22 mouse cellular contexts compared by ENCODE assay signal in the genomic region with DNA sequence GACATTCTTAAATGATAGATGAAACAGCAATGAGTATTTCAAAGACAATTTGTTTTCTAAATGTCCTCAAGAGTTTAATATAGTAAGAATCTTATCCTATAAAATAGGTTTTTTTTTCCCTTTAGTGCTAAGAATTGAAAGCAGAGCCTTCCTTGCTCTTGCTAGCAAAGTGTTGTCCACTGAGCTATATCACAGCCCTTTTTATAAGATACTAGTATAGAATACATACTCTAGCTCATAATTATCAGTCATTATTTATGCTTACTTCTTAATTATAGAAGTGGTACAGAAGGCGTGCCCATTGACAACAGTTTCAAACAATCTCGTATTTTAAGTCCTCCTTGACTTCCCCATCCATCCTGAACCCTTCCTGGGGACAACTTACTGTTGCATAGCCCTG. TPM values are rescaled to one million over a fixed set of nuclear protein-coding genes. Genes with fewer than 3 reads are reported as not detected.
"Had no signal": no experiment of that assay in that cellular context is flagged by ENCODE, and none has a peak within 500 bp of the region (broad histone marks: within the 10 kb centered on the region; RNA-seq: fewer than 3 reads in every experiment).

No protein-coding gene starts in this region.

- H3K27me3 ChIP-seq: limb, embryonic 13.5 days; midbrain, embryonic 12.5 days had no signal

- DNase-seq: kidney, adult 11 months; kidney, postnatal 14 days; left cerebral cortex, postnatal 4 days; lung, adult 18-20 months; right cerebral cortex, adult 18-20 months; right cerebral cortex, postnatal 4 days; spleen, adult 18-20 months; thymus, adult 18-20 months; thymus, postnatal 14 days had no signal

- H3K27ac ChIP-seq: limb, embryonic 13.5 days; midbrain, embryonic 12.5 days had no signal

- H3K9me3 ChIP-seq: limb, embryonic 13.5 days; midbrain, embryonic 12.5 days had no signal

RNA-seq across cellular contexts. Expression of a gene that starts 28.1 kb away (rescaled TPM):
- total RNA-seq: layer of hippocampus, adult 8-10 months; layer of hippocampus, postnatal 14 days; left cerebral cortex, adult 18-20 months; left cerebral cortex, postnatal 10 days; left cerebral cortex, postnatal 4 days; megakaryocyte-erythroid progenitor cell, adult 5-6 weeks; midbrain, postnatal 0 days had no signal
- polyA plus RNA-seq: kidney, embryonic 14.5 days; large intestine, adult 2 months; limb, embryonic 13.5 days; lung, embryonic 16.5 days; midbrain, embryonic 12.5 days; midbrain, postnatal 0 days; neural tube, embryonic 14.5 days; stomach, embryonic 14.5 days had no signal

RNA-seq across cellular contexts. Expression of a gene that starts 33.1 kb away (rescaled TPM):
- total RNA-seq: layer of hippocampus, postnatal 14 days; megakaryocyte-erythroid progenitor cell, adult 5-6 weeks had no signal
